ENCODE assay signal across 8 mouse cellular contexts in the genomic region with DNA sequence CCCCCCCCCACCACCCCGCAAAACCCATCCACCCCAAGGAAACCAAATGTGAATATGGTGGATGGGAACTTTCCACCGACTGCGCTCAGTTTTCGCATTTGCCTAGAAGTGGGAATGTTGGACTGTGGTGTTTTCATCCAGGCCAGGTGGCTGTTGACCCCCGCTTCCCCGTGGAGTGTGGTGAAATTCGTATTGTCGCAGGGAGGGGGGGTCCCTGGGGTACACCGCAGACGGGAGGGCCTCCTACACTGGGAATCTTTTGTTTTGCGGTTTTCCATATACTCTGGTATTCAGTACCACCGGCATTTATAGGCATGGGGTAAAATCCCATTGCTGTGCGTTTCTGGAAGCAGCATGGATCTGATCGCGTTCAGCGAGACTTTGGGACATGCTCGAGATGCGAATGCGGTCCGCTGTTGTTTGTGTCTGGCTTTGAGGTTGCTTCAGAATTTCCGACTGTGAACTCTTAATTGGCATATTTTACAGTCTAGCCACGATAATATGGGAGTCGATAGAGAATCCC. TPM values are rescaled to one million over a fixed set of nuclear protein-coding genes. Genes with fewer than 3 reads are reported as not detected.
DNase-seq lines count a peak whose midpoint lies in the region; ATAC-seq and TF ChIP-seq lines count a peak whose summit lies in the region.

No protein-coding gene starts in this region.

- H3K4me3 ChIP-seq in gastrocnemius, adult 2 months, result peak overlapping the region; percentile 90
- H3K4me3 ChIP-seq in limb, embryonic 15.5 days, result peak overlapping the region; percentile 97

- H3K9me3 ChIP-seq in limb, embryonic 15.5 days, result no peaks in the 10 kb centered on the region

- DNase-seq in gastrocnemius, adult 2 months, result no peak
- DNase-seq in gastrocnemius, adult 8-10 months (ENCODE audit: low spot score in 2 of 2), result no peak
- peak; percentile 16 for DNase-seq in thymus, postnatal 14 days
- DNase-seq in thymus, postnatal 25 days, result no peak
- no peak for DNase-seq in ovary, postnatal 36 days (ENCODE audit: low spot score)
- no peak for DNase-seq in natural killer cell, adult 2 months (ENCODE audit: low spot score in 2 of 2)
- no peak for DNase-seq in left cerebral cortex, postnatal 10 days (ENCODE audit: extremely low spot score in 1 of 2, low spot score in 2 of 2)

- H3K4me2 ChIP-seq in limb, embryonic 15.5 days, result peak overlapping the region; percentile 72

- H3K27ac ChIP-seq in gastrocnemius, adult 2 months, result no peak overlapping the region
- no peak overlapping the region for H3K27ac ChIP-seq in limb, embryonic 15.5 days

- H3K9ac ChIP-seq in limb, embryonic 15.5 days, result peak overlapping the region; percentile 83; the same call in 1 of the 2 replicates

- WGBS in limb, embryonic 15.5 days, result 15% methylated on average over 23 of the region's 23 CpGs

- intact Hi-C loops in gastrocnemius, adult 2 months (cut with DNase I), result no loop called here
- intact Hi-C loops in left cerebral cortex, postnatal 10 days (cut with DNase I), result loop anchor here (5.0 kb wide), 1 partner anchor 166 kb away; a partner anchor contains a TSS

- H3K27me3 ChIP-seq in limb, embryonic 15.5 days, result no peaks in the 10 kb centered on the region

- peaks cover 14% of the 10 kb centered on the region for H3K4me1 ChIP-seq in limb, embryonic 15.5 days

- H3K36me3 ChIP-seq in limb, embryonic 15.5 days, result no peaks in the 10 kb centered on the region

- TF ChIP-seq CTCF in gastrocnemius, adult 2 months (IDR thresholded peaks at IDR 0.05), result no peak

- ATAC-seq in limb, embryonic 15.5 days (ENCODE audit: insufficient number of reproducible peaks, low FRiP score, low TSS enrichment, low read depth), result no peak

RNA-seq across cellular contexts. Expression of a gene that starts 1.4 kb away (rescaled TPM):
- total RNA-seq in gastrocnemius, adult 2 months (2021), result 10 to 100 TPM; 13.7 to 13.8 TPM
- total RNA-seq in gastrocnemius, adult 8-10 months (2022), result 10 to 100 TPM; 12.3 to 16.7 (median 13.9) TPM
- 3.8 and 4.1 TPM in 2 replicates for polyA plus RNA-seq in limb, embryonic 15.5 days (2015; fragmentation: Nextera tagmentation; extraction: Ambion mirVana)
- total RNA-seq in left cerebral cortex, postnatal 10 days (2021), result 100 to 1,000 TPM; 222 to 247 TPM

RNA-seq across cellular contexts. Expression of a gene that starts 17.1 kb away (rescaled TPM):
- 100 to 1,000 TPM; 445 to 518 TPM for total RNA-seq in gastrocnemius, adult 2 months (2021)
- total RNA-seq in gastrocnemius, adult 8-10 months (2022), result 100 to 1,000 TPM; 405 to 594 (median 505) TPM
- 551 and 611 TPM in 2 replicates for polyA plus RNA-seq in limb, embryonic 15.5 days (2015; fragmentation: Nextera tagmentation; extraction: Ambion mirVana)
- 100 to 1,000 TPM; 499 to 506 TPM for total RNA-seq in left cerebral cortex, postnatal 10 days (2021)

RNA-seq across cellular contexts. Expression of a gene that starts 30.2 kb away (rescaled TPM):
- 10 to 100 TPM; 70.6 to 74.4 TPM for total RNA-seq in gastrocnemius, adult 2 months (2021)
- total RNA-seq in gastrocnemius, adult 8-10 months (2022), result 10 to 100 TPM; 60.1 to 89.9 (median 74.9) TPM
- polyA plus RNA-seq in limb, embryonic 15.5 days (2015; fragmentation: Nextera tagmentation; extraction: Ambion mirVana), result 23.1 and 23.3 TPM in 2 replicates
- total RNA-seq in left cerebral cortex, postnatal 10 days (2021), result 10 to 100 TPM; 78.0 to 80.4 TPM

Comparison
In these comparisons a context has a peak if more than half of its experiments do, and no peak if none do; other contexts are left out.
1. RNA of a gene that starts 1.4 kb away (total RNA-seq): 222 to 247 TPM in left cerebral cortex, postnatal 10 days; 12.3 to 16.7 TPM in gastrocnemius, adult 8-10 months and 13.7 to 13.8 TPM in gastrocnemius, adult 2 months; every median in the first group is over 10 times any median in the second.